Mouse (Mus musculus) limb, embryonic 15.5 days (tissue): Measurements from ENCODE around the gene Samsn1. TPM values are rescaled to one million over a fixed set of nuclear protein-coding genes. Genes with fewer than 3 reads are reported as not detected.

ENCODE experiments used
- ATAC-seq: fragments of 200-750 bp; cut with Nextera tagmentation; 2 replicates; pipeline ENCODE4 v1.8.0; 2017; ENCODE audit warnings: low read depth, moderate TSS enrichment; ENCODE audit not compliant: insufficient number of reproducible peaks, low FRiP score, low TSS enrichment
- H3K27ac ChIP-seq: fragments of 300-500 bp; sonication (generic); 2 replicates; pipeline ENCODE4 v1.5.1; 2015; ENCODE audit warnings: moderate library complexity, mild to moderate bottlenecking, inconsistent platforms
- H3K27me3 ChIP-seq: fragments of 300-500 bp; sonication (generic); 2 replicates; pipeline ENCODE4 v1.6.1; 2015; ENCODE audit warnings: inconsistent platforms
- H3K36me3 ChIP-seq: fragments of 300-500 bp; sonication (generic); 2 replicates; pipeline ENCODE4 v1.6.1; 2015; ENCODE audit warnings: inconsistent platforms
- H3K4me1 ChIP-seq: fragments of 300-500 bp; sonication (generic); 2 replicates; pipeline ENCODE4 v1.6.1; 2015; ENCODE audit warnings: inconsistent platforms
- H3K4me2 ChIP-seq: fragments of 300-500 bp; sonication (generic); 2 replicates; pipeline ENCODE4 v1.6.1; 2015; ENCODE audit warnings: mild to moderate bottlenecking, inconsistent platforms
- H3K4me3 ChIP-seq: fragments of 300-500 bp; sonication (generic); 2 replicates; pipeline ENCODE4 v1.5.1; 2015; ENCODE audit warnings: mild to moderate bottlenecking, inconsistent platforms
- H3K9ac ChIP-seq: fragments of 300-500 bp; sonication (generic); 2 replicates; pipeline ENCODE4 v1.6.1; 2015; ENCODE audit warnings: inconsistent platforms
- H3K9me3 ChIP-seq: fragments of 300-500 bp; sonication (generic); 2 replicates; pipeline ENCODE4 v1.6.1; 2016; ENCODE audit warnings: inconsistent platforms
- WGBS: fragments of 180-500 bp; shearing (Covaris S2); methylation state at CpG from one replicate; pipeline ENCODE4 v1.1.7; 2015; 5-methylcytosine and 5-hydroxymethylcytosine counted together
- polyA plus RNA-seq: library from polyadenylated mRNA; unstranded; fragments of >200 nt; fragmentation: Nextera tagmentation; extraction: Ambion mirVana; gene quantifications from 2 replicates; pipeline ENCODE4 v1.2.1, GENCODE M21; 2015

Gene Samsn1
- polyA plus RNA-seq, 1 experiment from 2014 or later = 5.7 TPM

DNA sequence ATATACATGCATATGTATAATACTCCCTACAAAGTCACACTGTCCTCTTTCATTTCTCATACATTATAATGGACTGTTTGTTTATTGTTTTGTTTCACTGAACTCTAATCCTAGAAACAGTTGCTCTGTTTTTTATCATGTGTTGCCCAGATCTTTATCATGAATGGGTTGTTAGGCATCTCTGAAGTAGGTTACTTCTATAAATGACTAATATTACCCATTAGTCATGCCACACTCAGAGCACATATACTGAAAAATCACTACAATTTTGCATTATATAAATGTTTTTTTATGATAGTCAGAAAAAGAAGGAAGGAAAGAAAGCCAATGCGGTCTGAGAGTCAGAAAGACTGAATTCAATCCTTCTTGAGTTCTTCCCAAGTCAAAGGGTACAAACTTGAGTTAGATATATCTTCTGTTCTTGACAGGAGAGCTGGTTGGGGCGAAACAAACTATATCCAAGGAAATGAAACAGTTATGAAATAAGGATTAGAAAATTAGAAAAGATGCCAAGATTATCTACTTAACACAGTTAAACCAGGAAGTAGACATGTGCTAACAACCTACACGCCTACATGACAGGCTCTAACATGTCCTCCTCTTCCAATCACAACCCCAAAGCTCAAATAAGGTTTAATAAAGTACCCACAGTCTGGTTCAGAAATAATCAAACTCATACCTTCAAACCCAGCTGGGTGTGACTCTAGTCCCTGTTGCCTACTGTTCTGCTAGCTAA, 122.0 kb downstream of the Samsn1 start:
- WGBS = 86% methylated on average over 3 of the region's 3 CpGs
- no peak overlapping the region for H3K4me3 ChIP-seq
- no peak for ATAC-seq

GRCm38 (mm10) chr16:75897828-75898367, 124.2 kb downstream of the Samsn1 start:
- WGBS = 66% methylated on average over 4 of the region's 4 CpGs
- no peaks in the 10 kb centered on the region for H3K4me1 ChIP-seq
- no peaks in the 10 kb centered on the region for H3K36me3 ChIP-seq
- H3K9me3 ChIP-seq = no peaks in the 10 kb centered on the region
- H3K4me3 ChIP-seq = no peak overlapping the region
- no peaks in the 10 kb centered on the region for H3K27me3 ChIP-seq
- H3K9ac ChIP-seq = no peak overlapping the region
- no peak for ATAC-seq
- no peak overlapping the region for H3K27ac ChIP-seq
- H3K4me2 ChIP-seq = no peak overlapping the region

More for the DNA sequence above, 122.0 kb downstream of the Samsn1 start:
- Histone ChIP-seq H3K27me3 (no peaks in the 10 kb centered on the region), H3K9me3 (no peaks in the 10 kb centered on the region), H3K9ac (no peak overlapping the region), H3K36me3 (no peaks in the 10 kb centered on the region), H3K4me1 (no peaks in the 10 kb centered on the region), H3K27ac (no peak overlapping the region), H3K4me2 (no peak overlapping the region)

GRCm38 (mm10) chr16:75894263-75894901, 127.7 kb downstream of the Samsn1 start:
- no peak for ATAC-seq
- Histone ChIP-seq H3K9me3 (no peaks in the 10 kb centered on the region), H3K4me1 (no peaks in the 10 kb centered on the region), H3K27me3 (no peaks in the 10 kb centered on the region), H3K4me3 (no peak overlapping the region), H3K36me3 (no peaks in the 10 kb centered on the region), H3K27ac (no peak overlapping the region), H3K4me2 (no peak overlapping the region), H3K9ac (no peak overlapping the region)
- WGBS = 71% methylated on average over 5 of the region's 5 CpGs

DNA sequence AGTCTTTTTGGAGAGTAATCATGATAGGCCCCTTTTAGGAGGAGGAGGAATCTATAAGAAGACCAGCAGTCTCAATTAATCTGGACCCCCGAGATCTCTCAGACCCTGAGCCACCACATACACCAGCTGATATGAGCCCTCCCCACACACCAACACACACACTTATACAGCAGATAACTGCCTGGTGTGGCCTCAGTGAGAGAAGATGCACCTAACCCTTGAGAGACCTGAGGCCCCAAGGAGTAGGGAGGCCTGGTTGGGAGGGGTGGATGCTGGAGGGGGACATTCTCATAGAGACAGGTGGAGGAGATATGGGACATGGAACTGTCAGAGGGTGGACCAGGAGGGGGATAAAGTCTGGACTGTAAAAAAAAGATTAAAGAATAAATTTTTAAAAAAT, 128.6 kb downstream of the Samsn1 start:
- H3K9me3 ChIP-seq = no peaks in the 10 kb centered on the region
- no peak for ATAC-seq
- H3K27me3 ChIP-seq = no peaks in the 10 kb centered on the region
- no peak overlapping the region for H3K27ac ChIP-seq
- WGBS = 78% methylated on average over 1 of the region's 1 CpGs
- no peaks in the 10 kb centered on the region for H3K4me1 ChIP-seq
- no peak overlapping the region for H3K4me2 ChIP-seq
- H3K9ac ChIP-seq = no peak overlapping the region
- no peaks in the 10 kb centered on the region for H3K36me3 ChIP-seq
- no peak overlapping the region for H3K4me3 ChIP-seq

- ATAC-seq = no peak
- H3K4me1 ChIP-seq = no peaks in the 10 kb centered on the region
- no peak overlapping the region for H3K9ac ChIP-seq
- no peak overlapping the region for H3K4me2 ChIP-seq
- no peaks in the 10 kb centered on the region for H3K9me3 ChIP-seq
- no peak overlapping the region for H3K4me3 ChIP-seq
- H3K27me3 ChIP-seq = no peaks in the 10 kb centered on the region
- H3K36me3 ChIP-seq = no peaks in the 10 kb centered on the region
- 73% methylated on average over 6 of the region's 6 CpGs for WGBS
- no peak overlapping the region for H3K27ac ChIP-seq
These were observed 132.9 kb downstream of the Samsn1 start for GRCm38 (mm10) chr16:75889081-75889646.

DNA sequence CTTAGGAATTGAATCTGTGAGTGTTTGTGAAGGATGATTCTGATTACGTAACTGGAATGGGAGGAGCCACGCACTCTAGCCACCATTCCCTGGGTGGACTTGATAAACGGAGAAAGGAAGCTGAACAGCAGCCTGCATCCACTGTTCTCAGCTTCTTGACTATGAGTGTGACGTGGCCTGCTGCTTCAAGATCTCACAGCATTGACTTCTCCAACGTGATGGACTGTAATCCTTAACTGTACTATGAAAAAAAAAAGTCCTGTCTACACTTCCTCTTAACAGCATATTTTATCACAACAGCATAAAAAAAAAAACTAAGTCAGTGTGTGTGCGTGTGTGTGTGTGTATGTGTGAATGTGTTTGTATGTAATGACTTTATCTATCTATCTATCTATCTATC, 134.9 kb downstream of the Samsn1 start:
- H3K9me3 ChIP-seq = no peaks in the 10 kb centered on the region
- no peak overlapping the region for H3K9ac ChIP-seq
- no peak overlapping the region for H3K4me3 ChIP-seq
- no peaks in the 10 kb centered on the region for H3K27me3 ChIP-seq
- H3K27ac ChIP-seq = no peak overlapping the region
- H3K36me3 ChIP-seq = no peaks in the 10 kb centered on the region
- no peak overlapping the region for H3K4me2 ChIP-seq
- ATAC-seq = no peak
- H3K4me1 ChIP-seq = no peaks in the 10 kb centered on the region
- WGBS = 80% methylated on average over 6 of the region's 6 CpGs

DNA sequence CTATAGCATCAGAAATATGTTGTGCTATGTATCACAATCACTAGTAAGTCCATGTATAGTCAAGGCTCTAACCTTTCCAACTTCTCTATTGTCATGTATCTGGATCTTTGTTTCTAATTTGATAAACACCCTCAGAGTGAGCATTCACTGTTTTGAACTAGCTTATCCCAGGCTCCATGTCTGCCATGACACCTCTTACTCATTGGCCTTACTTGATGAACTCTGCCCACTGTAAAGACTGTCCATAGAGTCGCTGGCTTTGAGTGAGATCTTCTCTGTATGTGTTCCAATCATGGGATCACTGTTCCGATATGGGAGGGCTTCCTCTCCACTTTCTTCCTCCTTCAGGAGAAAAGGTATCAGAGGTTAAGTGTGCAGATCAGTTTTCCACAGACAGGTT, 143.2 kb downstream of the Samsn1 start:
- no peaks in the 10 kb centered on the region for H3K27me3 ChIP-seq
- ATAC-seq = no peak
- no peaks in the 10 kb centered on the region for H3K9me3 ChIP-seq
- H3K27ac ChIP-seq = no peak overlapping the region
- no peak overlapping the region for H3K4me2 ChIP-seq
- 83% methylated on average over 2 of the region's 2 CpGs for WGBS
- no peak overlapping the region for H3K9ac ChIP-seq
- H3K4me3 ChIP-seq = no peak overlapping the region
- H3K36me3 ChIP-seq = no peaks in the 10 kb centered on the region
- H3K4me1 ChIP-seq = no peaks in the 10 kb centered on the region

- Histone ChIP-seq H3K4me2 (no peak overlapping the region), H3K4me1 (no peaks in the 10 kb centered on the region), H3K36me3 (no peaks in the 10 kb centered on the region), H3K27ac (no peak overlapping the region), H3K9me3 (no peaks in the 10 kb centered on the region), H3K4me3 (no peak overlapping the region), H3K9ac (no peak overlapping the region), H3K27me3 (no peaks in the 10 kb centered on the region)
- 43% methylated on average over 3 of the region's 3 CpGs for WGBS
- no peak for ATAC-seq
These were observed 144.9 kb downstream of the Samsn1 start for GRCm38 (mm10) chr16:75877170-75877569.

DNA sequence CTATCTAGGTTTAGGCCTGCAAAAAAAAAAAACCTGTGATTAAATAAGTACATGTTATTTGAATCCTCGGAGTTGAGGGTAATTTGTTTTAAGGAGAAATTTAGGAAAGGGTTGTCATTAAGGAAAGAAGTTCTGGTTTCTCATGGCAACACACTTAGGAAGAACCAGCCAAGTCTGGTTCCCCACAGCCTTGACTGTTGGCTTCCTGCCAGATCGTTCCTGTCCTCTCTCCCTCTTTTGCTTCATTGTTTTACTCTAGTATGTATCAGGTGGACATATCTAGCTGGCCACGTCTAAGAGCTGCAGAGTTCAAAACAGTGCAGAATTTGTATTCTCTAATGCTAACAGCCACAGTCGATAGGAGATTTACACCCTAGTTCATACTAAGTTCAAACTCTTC, 146.2 kb downstream of the Samsn1 start:
- H3K9me3 ChIP-seq = no peaks in the 10 kb centered on the region
- WGBS = 55% methylated on average over 4 of the region's 4 CpGs
- no peak overlapping the region for H3K27ac ChIP-seq
- no peaks in the 10 kb centered on the region for H3K4me1 ChIP-seq
- no peaks in the 10 kb centered on the region for H3K27me3 ChIP-seq
- no peaks in the 10 kb centered on the region for H3K36me3 ChIP-seq
- no peak for ATAC-seq
- H3K4me2 ChIP-seq = no peak overlapping the region
- no peak overlapping the region for H3K4me3 ChIP-seq
- H3K9ac ChIP-seq = no peak overlapping the region

DNA sequence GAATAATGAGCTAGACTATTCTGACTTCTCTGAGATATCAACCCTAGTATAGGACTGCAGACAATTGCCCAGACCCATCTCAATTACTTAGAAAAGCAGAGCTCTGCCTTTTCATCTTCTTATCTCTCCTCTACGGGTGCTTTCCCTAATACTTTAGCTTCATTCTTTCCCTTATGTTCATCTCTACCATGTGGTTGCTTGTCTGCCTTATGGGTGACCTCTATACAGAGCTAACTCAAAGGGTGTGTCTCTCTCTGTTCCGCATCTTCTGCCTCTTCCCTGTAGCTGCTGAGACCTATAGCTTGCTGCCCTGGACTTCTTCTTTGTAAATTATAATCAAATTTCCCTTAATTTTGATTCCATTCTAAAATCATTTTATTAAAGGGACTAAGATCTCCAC, 147.6 kb downstream of the Samsn1 start:
- WGBS = 79% methylated on average over 2 of the region's 2 CpGs
- no peak for ATAC-seq
- Histone ChIP-seq H3K36me3 (no peaks in the 10 kb centered on the region), H3K27ac (no peak overlapping the region), H3K9ac (no peak overlapping the region), H3K4me1 (no peaks in the 10 kb centered on the region), H3K9me3 (no peaks in the 10 kb centered on the region), H3K27me3 (no peaks in the 10 kb centered on the region), H3K4me3 (no peak overlapping the region), H3K4me2 (no peak overlapping the region)

DNA sequence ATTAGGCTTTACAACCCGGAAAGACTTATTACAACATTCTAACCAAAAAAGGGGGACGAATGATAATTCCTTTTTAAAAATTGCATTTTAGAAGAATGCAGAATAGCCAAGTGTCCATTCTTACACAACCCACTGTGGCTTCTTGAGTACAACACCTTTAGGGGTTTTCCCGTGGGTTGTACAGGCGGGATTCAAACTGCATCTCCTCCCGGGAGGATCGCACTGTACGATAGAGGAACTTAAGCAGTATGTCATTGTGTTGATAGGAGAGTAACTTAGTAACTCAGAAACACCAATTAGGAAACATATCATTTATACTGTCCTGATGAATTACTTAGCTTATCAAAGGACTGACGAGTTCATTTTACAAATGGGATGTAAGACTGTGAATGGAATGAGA, 149.8 kb downstream of the Samsn1 start:
- Histone ChIP-seq H3K9ac (no peak overlapping the region), H3K27ac (no peak overlapping the region), H3K4me1 (no peaks in the 10 kb centered on the region), H3K36me3 (no peaks in the 10 kb centered on the region), H3K4me2 (no peak overlapping the region), H3K4me3 (no peak overlapping the region), H3K9me3 (no peaks in the 10 kb centered on the region), H3K27me3 (no peaks in the 10 kb centered on the region)
- no peak for ATAC-seq
- WGBS = 79% methylated on average over 8 of the region's 8 CpGs

GRCm38 (mm10) chr16:75867400-75867799, 154.7 kb downstream of the Samsn1 start:
- Histone ChIP-seq H3K9me3 (no peaks in the 10 kb centered on the region), H3K27ac (no peak overlapping the region), H3K4me2 (no peak overlapping the region), H3K27me3 (no peaks in the 10 kb centered on the region), H3K4me3 (no peak overlapping the region), H3K9ac (no peak overlapping the region), H3K36me3 (no peaks in the 10 kb centered on the region), H3K4me1 (no peaks in the 10 kb centered on the region)
- no peak for ATAC-seq
- WGBS = 85% methylated on average over 6 of the region's 6 CpGs
